Mouse (Mus musculus) small intestine, adult 2 months (tissue): ENCODE measurements around the gene Gm17190. TPM values are rescaled to one million over a fixed set of nuclear protein-coding genes. Genes with fewer than 3 reads are reported as not detected.
"Not testable (repeated sequence)": the region's sequence is repeated elsewhere in the genome, so short reads cannot be mapped to it uniquely, and the experiment has no call there.

ENCODE experiments used
- H3K27ac ChIP-seq: fragments of 200-500 bp; 2 replicates; pipeline ENCODE4 v1.5.1; 2012; ENCODE audit warnings: low read depth, low read length, control low read depth, inconsistent platforms; ENCODE audit not compliant: insufficient read depth
- H3K27me3 ChIP-seq: fragments of 200-500 bp; 2 replicates; pipeline ENCODE4 v1.6.1; 2012; ENCODE audit warnings: mild to moderate bottlenecking, moderate library complexity, low read length, inconsistent platforms; ENCODE audit not compliant: control insufficient read depth, insufficient read depth
- H3K36me3 ChIP-seq: fragments of 200-500 bp; 2 replicates; pipeline ENCODE4 v1.6.1; 2012; ENCODE audit warnings: mild to moderate bottlenecking, low read length, control low read depth, inconsistent platforms; ENCODE audit not compliant: control insufficient read depth, insufficient read depth
- H3K4me1 ChIP-seq: fragments of 200-500 bp; 2 replicates; pipeline ENCODE4 v1.6.1; 2012; ENCODE audit warnings: low read length, inconsistent platforms, mixed read lengths; ENCODE audit not compliant: control insufficient read depth, insufficient read depth, insufficient read length
- H3K4me3 ChIP-seq: fragments of 200-500 bp; 2 replicates; pipeline ENCODE4 v1.5.1; 2012; ENCODE audit warnings: low read depth, mild to moderate bottlenecking, control low read depth, inconsistent platforms, low read length, moderate library complexity
- CTCF ChIP-seq: fragments of 200-500 bp; IDR thresholded peaks from 2 replicates; pipeline ENCODE4 v1.5.1; 2012; ENCODE audit warnings: low read depth, mild to moderate bottlenecking, control low read depth, inconsistent platforms, low read length, moderate library complexity, mixed read lengths; ENCODE audit not compliant: insufficient replicate concordance, insufficient read length; ENCODE audit errors: extremely low read depth
- POLR2A ChIP-seq: fragments of 200-500 bp; IDR thresholded peaks from 2 replicates; pipeline ENCODE4 v1.6.1; 2012; ENCODE audit warnings: low read depth, mild to moderate bottlenecking, control low read depth, inconsistent platforms, low read length, moderate library complexity
- WGBS: fragments of 180-500 bp; shearing (Covaris S2); methylation state at CpG from one replicate; pipeline ENCODE4 v1.1.7; 2018; 5-methylcytosine and 5-hydroxymethylcytosine counted together
- polyA plus RNA-seq: library from polyadenylated mRNA; depleted of rRNA; stranded (reverse); fragments of >200 nt; gene quantifications from 2 replicates; pipeline ENCODE4 v1.2.3, GENCODE M21; 2012; rRNA removed

Gene Gm17190
- polyA plus RNA-seq = not detected in 2 replicates

DNA sequence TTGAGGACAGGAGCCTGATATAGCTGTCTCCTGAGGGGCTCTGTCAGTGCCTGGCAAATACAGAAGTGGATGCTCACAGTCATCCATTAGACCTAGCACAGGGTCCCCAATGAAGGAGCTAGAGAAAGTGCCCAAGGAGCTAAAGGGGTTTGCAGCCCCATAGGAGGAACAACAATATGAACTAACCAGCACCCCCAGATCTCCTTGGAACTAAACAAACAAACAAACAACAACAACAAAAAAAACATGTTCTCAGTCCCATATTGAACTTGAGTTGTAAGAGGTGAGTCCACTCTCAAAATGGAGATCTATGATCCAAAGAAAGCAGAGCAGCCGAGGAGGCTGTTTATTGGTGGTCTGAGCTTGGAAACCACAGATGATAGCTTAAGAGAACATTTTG is at the start of gene Gm17190:
Gene Gm17190, plus strand, starts transcription at position 301 of the 400 bp plus-strand sequence.
- not testable (repeated sequence) for H3K27me3 ChIP-seq, H3K4me3 ChIP-seq
- WGBS = 81% methylated on average over 1 of the region's 1 CpGs

DNA sequence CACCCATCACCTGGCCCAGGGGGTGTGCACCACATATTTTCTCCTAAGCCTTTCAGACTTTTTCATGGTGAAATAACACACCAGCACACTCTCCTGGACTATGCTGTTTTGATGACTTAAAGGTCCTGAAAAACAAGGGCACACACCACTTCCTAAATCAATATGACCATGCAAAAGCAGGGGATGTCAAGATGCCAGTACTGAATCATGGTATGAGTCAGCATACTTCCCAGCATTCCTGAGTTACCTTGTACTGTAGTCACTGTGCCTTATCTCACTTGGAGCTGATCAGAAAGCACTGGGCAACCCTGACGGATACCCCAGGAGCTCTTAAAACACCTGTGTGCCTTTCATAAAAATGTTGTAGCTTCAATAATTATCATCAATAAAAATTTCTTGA is 42.3 kb upstream of the Gm17190 start:
- 33% methylated on average over 1 of the region's 1 CpGs for whole genome bisulfite sequencing

More for the DNA sequence above, at the start of gene Gm17190:
- H3K27ac ChIP-seq, H3K36me3 ChIP-seq, H3K4me1 ChIP-seq: not testable (repeated sequence)

DNA sequence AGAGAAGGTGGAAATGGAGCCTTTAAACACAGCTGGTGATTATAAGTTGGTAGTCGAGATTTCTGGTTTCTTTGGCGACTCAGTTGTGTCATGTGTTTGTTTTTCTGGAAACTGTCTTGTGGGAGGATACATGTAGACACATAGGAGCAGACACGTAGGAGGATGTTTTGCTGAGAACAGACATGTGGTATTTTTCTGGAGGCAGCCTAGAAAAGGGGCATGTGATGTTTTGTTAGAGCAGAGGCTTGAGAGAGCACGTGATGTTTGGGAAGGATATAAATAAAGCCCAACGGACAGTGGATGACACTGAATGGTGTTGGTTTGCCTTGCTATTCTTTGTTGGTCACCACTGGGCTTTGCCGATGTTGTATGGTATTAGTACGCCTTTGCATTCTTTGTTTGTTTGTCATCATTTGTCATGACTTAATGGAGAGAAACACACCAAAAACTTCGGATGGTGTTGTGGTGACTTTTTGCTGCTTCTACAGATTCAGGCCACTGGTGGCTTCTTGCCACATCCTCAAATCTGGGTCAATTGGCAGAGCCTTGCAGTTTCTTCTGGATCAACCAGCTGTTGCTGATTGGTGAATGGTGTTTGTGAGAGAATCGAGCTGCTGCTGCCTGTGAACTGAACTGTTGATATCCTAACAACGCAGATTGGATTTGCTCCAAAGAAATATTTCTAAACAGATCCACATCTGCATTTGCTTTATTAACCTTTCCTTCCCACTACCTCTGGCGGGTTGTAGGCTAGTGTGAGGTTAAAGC is 41.4 kb upstream of the Gm17190 start:
- no peak overlapping the region for H3K4me3 ChIP-seq
- WGBS = 73% methylated on average over 11 of the region's 11 CpGs
- no peak for TF ChIP-seq CTCF
- no peak for TF ChIP-seq POLR2A
- no peak overlapping the region for H3K27ac ChIP-seq
- no peaks in the 10 kb centered on the region for H3K4me1 ChIP-seq
- H3K27me3 ChIP-seq = no peaks in the 10 kb centered on the region
- no peaks in the 10 kb centered on the region for H3K36me3 ChIP-seq

More for the DNA sequence above, 42.3 kb upstream of the Gm17190 start:
- TF ChIP-seq POLR2A (no peak), CTCF (no peak)
- Histone ChIP-seq H3K4me3 (no peak overlapping the region), H3K36me3 (no peaks in the 10 kb centered on the region), H3K4me1 (no peaks in the 10 kb centered on the region), H3K27me3 (no peaks in the 10 kb centered on the region), H3K27ac (no peak overlapping the region)

DNA sequence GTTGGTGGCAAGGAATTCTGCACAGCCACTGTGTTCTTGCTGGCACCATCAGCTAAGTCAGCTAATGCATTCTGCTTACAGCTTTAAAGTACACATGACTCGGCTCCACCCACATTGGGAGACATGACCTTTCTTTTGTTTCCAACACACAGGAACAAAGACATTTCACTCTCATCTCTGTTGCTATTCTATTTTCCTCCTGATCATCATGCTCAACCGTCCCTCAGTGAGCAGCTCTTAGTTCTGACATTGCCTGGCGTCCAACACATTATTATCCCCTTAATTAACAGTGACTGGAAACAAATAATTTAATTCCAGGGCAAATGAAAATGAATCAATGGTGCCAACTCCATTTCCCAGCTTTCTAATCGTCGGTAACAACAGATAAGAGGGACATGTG is 36.5 kb upstream of the Gm17190 start:
- Histone ChIP-seq H3K36me3 (no peaks in the 10 kb centered on the region), H3K4me1 (no peaks in the 10 kb centered on the region), H3K4me3 (no peak overlapping the region), H3K27me3 (0 out of 2 replicates have a peak, but pooled peaks cover under 1% of the 10 kb centered on the region), H3K27ac (no peak overlapping the region)
- TF ChIP-seq POLR2A (no peak), CTCF (no peak)
- WGBS = 52% methylated on average over 5 of the region's 5 CpGs

DNA sequence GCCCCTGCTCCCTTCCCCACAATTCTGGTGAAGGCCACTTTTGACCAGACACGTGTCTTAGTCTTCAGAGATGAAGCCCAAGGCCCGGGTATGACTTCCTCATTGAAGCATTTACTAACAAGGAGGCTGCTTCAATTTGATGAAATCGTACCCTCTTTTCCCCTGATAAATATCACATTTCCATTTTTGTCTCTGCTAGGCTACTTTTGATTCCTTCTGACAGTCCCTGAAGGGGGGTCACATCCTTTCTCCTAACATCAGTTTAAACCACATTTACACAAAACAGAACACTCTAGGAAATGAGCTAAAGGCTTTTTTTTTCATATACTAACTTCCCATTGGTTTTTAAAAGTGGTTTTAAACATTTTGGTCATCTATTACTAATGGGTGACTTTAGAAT is 29.1 kb upstream of the Gm17190 start:
- Histone ChIP-seq H3K27ac (no peak overlapping the region), H3K36me3 (no peaks in the 10 kb centered on the region), H3K27me3 (0 out of 2 replicates have a peak, but pooled peaks cover 3% of the 10 kb centered on the region), H3K4me1 (no peaks in the 10 kb centered on the region), H3K4me3 (no peak overlapping the region)
- WGBS = 79% methylated on average over 3 of the region's 3 CpGs
- no peak for TF ChIP-seq CTCF
- TF ChIP-seq POLR2A = no peak

DNA sequence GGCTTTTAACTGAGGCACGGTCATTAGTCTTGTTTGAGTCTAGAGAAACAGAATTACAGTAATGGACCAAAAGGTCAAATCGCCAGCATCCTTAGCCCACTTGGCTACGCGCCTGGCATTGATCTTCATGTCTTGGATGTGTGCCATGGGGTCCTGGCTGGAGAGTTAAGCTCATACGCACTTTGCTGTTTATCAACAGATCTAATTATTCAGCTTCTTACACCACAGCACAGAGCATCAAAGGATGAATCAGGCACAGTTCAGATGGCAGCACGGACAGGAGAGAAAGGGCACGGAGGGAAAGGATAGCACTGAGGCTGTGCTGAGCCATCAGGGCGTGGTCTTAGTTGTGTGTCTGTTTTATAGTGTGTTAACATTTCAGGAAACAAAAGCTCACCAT is 8.3 kb upstream of the Gm17190 start:
- no peak overlapping the region for H3K4me3 ChIP-seq
- H3K4me1 ChIP-seq = 0 out of 2 replicates have a peak, but pooled peaks cover 2% of the 10 kb centered on the region
- TF ChIP-seq POLR2A = no peak
- no peaks in the 10 kb centered on the region for H3K27me3 ChIP-seq
- no peaks in the 10 kb centered on the region for H3K36me3 ChIP-seq
- H3K27ac ChIP-seq = no peak overlapping the region
- WGBS = 33% methylated on average over 8 of the region's 8 CpGs

DNA sequence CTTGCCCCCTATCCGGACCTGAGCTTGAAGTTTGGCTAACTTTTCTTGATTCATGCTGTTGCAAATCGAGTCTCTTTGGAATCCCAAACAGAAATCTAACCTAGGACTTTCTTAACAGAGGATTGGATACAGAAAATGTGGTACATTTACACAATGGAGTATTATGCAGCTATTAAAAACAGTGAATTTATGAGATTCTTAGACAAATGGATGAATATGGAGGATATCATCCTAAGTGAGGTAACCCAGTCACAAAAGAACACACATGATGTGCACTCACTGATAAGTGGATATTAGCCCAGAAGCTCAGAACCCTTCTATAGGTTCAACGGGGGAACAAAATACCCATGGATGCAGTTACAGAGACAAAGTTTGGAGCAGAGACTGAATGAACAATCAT is 578 bp upstream of the Gm17190 start, which contains the start of gene Gm20075:
Gene Gm20075, minus strand, starts transcription at position 101 of the 400 bp plus-strand sequence.
- 81% methylated on average over 3 of the region's 3 CpGs for WGBS
- H3K4me3 ChIP-seq, H3K27me3 ChIP-seq, H3K36me3 ChIP-seq, H3K4me1 ChIP-seq, H3K27ac ChIP-seq: not testable (repeated sequence)
